Mouse (Mus musculus): ENCODE data around the gene Epor.
A peak's percentile ranks its signal among the peaks of the same experiment; 100 is the strongest.

Gene Epor

GRCm38 (mm10) chr9:21963417-21963816 is at the start of gene Epor:
Gene Epor (minus strand): TSS chr9:21963506.
- no peak for DNase-seq (ENCODE audit: low spot score in 2 of 2)

GRCm38 (mm10) chr9:22012731-22013130 is 49.4 kb upstream of the Epor start:
- no peak for DNase-seq (ENCODE audit: low spot score in 2 of 2)

DNA sequence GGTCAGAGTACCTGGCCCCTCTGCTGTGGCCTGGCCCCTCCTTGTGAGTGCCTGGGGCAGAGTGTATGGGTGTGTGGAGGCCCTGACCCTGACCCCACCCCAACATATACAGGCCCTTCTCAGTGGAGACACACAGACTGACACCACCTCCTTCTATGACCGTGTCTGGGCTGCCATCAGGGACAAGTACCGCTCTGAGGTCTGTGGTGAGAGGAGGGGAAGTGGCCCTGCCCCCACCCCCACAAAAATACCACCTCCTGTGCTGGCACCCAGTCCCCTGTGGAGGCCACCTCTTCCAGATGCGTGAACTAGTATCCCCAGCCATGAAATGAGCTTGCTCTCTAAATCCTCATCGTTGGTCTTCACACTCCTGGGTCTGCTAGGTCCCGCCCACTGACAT is 47.7 kb upstream of the Epor start:
- DNase-seq (ENCODE audit: low spot score in 2 of 2) = no peak

GRCm38 (mm10) chr9:22004546-22004945 is 41.2 kb upstream of the Epor start:
- DNase-seq (ENCODE audit: low spot score in 2 of 2) = no peak

DNA sequence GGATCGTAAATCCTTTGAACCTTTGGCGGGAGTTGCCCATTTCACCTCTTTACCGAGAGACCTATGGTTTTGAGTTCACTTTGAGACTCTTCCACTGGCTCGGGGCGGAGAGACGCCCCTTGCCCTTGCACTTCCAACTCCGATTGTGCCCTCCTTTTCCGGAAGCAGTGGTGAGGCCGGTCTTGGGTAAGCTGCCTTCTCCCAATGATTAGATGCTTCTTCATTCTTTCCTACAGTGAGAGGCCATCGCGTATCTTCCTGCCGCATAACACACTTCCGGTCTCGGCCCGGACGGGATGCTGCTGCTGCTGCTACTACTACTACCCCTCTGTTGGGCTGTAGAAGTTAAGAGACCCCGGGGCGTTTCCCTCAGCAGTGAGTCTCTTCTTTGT is 39.9 kb upstream of the Epor start:
- DNase-seq (ENCODE audit: low spot score in 2 of 2) = no peak

- peak; percentile 99 to 100 for DNase-seq (ENCODE audit: low spot score in 2 of 2)
Measured at GRCm38 (mm10) chr9:22002194-22003162, 39.2 kb upstream of the Epor start, which contains the start of the genes Ccdc151 and Prkcsh. Gene Ccdc151 (minus strand): TSS chr9:22002634. Gene Prkcsh (plus strand): TSS chr9:22002806.

DNA sequence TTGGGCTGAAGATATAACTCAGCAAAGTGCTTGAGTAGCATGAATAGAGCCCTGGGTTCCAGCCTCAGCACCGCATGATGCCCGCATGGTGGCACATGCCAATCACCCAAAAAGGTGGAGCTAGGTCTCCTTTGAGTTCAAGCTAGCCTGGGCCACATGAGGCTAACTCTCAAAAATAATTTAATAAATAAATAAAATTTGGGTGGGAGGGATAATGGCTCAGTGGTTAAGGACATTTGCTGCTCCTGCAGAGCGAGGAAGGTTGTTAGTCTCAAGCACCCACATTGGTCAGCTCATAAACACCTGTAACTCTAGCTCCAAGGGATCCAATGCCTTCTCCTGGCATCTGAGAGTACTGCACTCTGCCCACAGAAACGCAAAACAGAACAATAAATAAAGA is 38.3 kb upstream of the Epor start:
- no peak for DNase-seq (ENCODE audit: low spot score in 2 of 2)

GRCm38 (mm10) chr9:22000296-22000695 is 37.0 kb upstream of the Epor start:
- no peak for DNase-seq (ENCODE audit: low spot score in 2 of 2)

GRCm38 (mm10) chr9:21996178-21996867 is 33.0 kb upstream of the Epor start:
- DNase-seq (ENCODE audit: low spot score in 2 of 2) = no peak

GRCm38 (mm10) chr9:21992227-21992626 is 28.9 kb upstream of the Epor start:
- DNase-seq (ENCODE audit: low spot score in 2 of 2) = no peak

DNA sequence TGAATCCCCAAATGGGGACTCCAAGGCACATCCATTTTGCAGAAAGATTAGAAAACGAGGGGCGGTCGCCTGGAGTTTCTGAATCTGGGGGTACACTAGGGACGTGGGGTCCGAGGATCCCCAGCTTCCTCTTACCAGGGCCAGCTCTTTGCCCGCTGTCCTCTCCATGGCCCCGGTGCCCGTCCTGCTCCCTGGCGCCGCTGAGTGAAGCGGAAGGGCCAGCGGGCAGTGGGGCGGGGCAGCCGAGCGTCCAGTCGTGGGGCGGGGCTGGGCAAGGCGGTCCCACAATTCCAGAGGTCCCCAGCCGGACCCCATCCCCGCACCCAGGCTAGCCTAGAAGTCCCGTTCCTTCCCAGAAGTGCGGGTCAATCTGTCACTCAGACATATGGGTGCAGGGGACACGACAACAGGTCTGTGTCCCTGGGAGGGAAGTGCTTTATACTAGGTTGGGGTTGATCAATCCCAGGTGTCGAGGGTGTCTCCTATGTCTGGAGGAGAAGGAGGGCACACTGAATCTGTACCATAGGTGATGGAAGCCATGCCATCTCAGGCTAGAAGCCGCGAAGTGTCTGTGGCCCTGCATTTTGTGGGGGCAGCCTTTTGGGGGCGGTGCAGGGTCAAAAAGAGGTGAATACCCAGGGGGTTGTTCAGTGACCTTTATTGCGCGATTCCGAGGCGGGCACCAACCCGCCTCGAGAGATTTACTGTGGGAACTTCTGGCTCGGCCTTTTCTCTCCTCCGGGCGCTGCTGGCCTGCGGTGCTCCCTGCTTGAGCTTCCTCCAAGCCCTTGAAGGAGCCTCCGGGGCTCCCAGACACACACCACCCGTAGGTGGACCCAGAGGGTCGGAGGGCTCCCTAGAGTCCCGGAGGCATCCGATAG is 26.2 kb upstream of the Epor start, which contains the start of gene Rgl3:
Rgl3 (minus strand) TSS at position 217 of the 881 bp plus-strand sequence.
- no peak for DNase-seq (ENCODE audit: low spot score in 2 of 2)

DNA sequence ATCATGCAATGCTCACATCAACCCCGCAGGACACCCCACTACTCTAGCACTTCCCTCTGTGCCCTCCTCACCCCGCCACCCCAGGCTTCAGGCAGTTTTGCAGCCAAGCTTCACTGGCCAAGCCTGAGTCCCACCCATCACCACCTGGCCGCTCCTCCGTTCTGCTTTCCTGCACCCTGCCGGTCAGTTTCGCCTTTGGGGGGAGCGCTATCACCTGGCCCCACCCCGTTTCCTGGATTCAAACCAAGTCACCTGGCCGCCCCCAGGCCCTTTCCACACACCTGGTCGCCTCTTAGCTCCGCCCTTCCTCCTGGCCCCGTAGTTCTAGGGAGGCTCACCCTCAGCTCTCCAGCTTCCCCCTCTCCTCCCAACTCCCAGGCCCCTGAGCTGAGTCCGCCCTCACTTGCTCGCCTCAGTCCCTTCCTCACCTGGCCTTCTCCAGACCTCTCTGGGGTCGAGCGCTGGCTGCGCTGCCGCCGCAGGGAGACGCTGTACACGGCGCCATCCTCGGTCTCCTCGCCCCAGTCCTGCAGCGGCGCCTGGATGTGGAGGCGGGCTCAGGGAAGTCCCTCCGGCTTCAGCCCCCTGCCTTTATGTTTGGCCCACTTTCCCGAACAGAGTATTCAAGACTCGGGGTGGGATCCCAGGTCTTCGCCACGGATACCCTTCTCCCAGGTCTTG is 25.3 kb upstream of the Epor start:
- DNase-seq (ENCODE audit: low spot score in 2 of 2) = no peak

DNA sequence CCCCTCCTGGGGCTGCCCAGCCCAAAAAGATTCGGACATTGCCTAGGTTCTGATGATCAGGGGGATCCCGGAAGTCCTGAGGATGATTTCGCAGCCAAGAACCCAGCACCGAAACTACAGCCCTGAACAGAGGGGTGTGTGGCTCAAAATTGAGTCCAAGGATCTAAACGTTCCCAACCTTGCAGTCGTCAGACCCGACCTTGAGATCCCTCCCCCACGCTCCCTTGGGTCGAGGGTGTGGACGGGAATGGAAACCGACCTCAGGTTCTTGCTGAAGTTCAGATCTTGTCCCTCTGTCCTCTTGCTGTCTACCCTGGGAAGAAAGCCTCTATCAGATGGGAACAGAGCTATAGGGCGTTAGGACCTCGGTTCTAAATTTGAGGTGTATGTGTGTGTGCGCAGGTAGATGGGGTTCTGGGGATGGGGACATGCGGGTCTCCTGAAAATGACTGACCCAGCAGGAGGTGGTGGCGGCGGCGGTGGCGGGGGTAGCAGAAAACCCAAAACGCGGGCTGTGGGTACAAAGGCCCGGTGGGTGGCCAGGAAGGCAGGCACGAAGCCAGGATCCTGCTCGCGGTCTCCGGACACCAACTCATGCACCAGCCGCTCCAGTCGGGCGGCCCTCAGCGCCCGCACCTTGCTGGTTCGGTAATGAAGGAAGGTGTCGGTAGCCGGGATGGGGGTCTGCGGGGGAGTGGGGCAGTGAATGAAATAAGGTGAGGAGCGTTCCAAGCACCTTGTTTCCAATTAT is 24.5 kb upstream of the Epor start:
- DNase-seq (ENCODE audit: low spot score in 2 of 2) = no peak

GRCm38 (mm10) chr9:21983911-21984310 is 20.6 kb upstream of the Epor start:
- DNase-seq (ENCODE audit: low spot score in 2 of 2) = no peak

DNA sequence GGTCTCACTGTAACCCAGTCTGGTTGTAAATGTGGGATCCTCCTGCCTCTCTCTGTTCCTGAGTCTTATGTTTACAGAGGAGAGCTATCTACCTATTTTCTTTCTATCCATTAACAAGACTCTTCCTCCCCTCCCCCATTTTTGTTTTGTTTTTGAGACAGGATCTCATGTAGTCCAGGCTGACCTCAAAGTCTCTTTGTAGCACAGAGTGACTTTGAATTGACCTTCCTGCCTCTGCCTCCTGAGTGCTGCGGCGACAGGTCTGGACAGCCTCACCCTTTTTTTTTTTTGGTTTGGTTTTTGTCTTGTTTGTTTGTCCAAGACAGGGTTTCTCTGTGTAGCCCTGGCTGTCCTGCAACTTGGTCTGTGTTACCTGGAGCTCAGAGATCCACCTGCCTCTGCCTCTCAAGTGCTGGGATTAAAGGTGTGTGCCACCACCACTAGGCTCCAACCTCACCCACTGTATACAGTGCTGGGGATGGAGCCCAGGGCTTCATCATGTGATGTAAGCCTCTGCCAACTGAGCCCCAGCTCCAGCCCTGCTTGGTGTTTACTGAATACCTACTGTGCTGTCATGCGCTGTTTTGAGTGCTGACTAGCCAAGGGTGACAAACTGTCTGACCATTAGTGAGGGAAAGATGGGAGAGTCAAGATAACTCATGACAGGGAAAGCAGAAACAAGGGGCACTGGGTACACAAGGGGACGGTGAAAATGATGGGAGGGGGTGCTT is 15.3 kb upstream of the Epor start:
- DNase-seq (ENCODE audit: low spot score in 2 of 2) = no peak

DNA sequence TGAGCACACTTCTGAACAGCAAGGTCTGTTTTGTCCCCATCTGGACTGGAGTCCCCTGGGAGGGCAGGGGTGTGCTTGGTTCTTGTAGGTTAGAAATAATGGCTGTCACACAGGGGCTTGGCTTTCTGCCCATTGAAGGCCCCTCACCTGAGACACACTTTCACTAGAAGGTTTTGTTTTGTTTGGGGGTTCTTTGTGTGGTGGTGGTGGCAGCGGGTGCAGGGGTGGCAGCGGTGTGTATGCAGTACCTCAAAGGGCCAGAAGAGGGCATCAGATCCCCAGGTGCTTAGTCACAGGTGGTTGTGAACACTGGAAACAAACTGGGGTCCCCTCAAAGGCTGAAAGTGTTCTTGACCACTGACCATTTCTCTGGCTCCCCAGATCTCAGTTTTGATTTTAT is 14.7 kb upstream of the Epor start:
- no peak for DNase-seq (ENCODE audit: low spot score in 2 of 2)

- no peak for DNase-seq (ENCODE audit: low spot score in 2 of 2)
Measured at GRCm38 (mm10) chr9:21977331-21977730, 14.0 kb upstream of the Epor start.

GRCm38 (mm10) chr9:21976626-21977175 is 13.4 kb upstream of the Epor start:
- no peak for DNase-seq (ENCODE audit: low spot score in 2 of 2)

- DNase-seq (ENCODE audit: low spot score in 2 of 2) = no peak
Measured at GRCm38 (mm10) chr9:21969304-21969703, 6.0 kb upstream of the Epor start.

Data from left cerebral cortex, adult 9 months (tissue).